Mouse (Mus musculus) mature B cell (primary cell): ENCODE measurements around the gene Birc3.

Experiments used
- in situ Hi-C: fragments of 300-500 bp; cut with MboI; formaldehyde crosslinking; loops from 2 replicates; pipeline ENCODE4 v1.14.3; 2019

Gene Birc3

GRCm38 (mm10) chr9:7872775-7873439 is at the start of gene Birc3:
Birc3 (minus strand) TSS chr9:7873186.
- in situ Hi-C loops, result loop anchor here (25.0 kb wide), 1 partner anchor 686 kb away; the partner anchor contains the start of genes Dcun1d5 and Dync2h1

GRCm38 (mm10) chr9:7914925-7915324 is 41.9 kb upstream of the Birc3 start:
- in situ Hi-C loops, result no loop called here

- in situ Hi-C loops, result no loop called here
Measured at GRCm38 (mm10) chr9:7914487-7914886, 41.5 kb upstream of the Birc3 start.

GRCm38 (mm10) chr9:7913953-7914352 is 41.0 kb upstream of the Birc3 start:
- in situ Hi-C loops, result no loop called here

GRCm38 (mm10) chr9:7907351-7907985 is 34.5 kb upstream of the Birc3 start:
- in situ Hi-C loops, result no loop called here

- in situ Hi-C loops, result no loop called here
Measured at GRCm38 (mm10) chr9:7906564-7906963, 33.6 kb upstream of the Birc3 start.

GRCm38 (mm10) chr9:7903825-7904224 is 30.8 kb upstream of the Birc3 start:
- in situ Hi-C loops, result no loop called here

- in situ Hi-C loops, result no loop called here
Measured at GRCm38 (mm10) chr9:7903262-7903661, 30.3 kb upstream of the Birc3 start.

GRCm38 (mm10) chr9:7902311-7902710 is 29.3 kb upstream of the Birc3 start:
- in situ Hi-C loops, result no loop called here

GRCm38 (mm10) chr9:7900965-7901364 is 28.0 kb upstream of the Birc3 start:
- in situ Hi-C loops, result no loop called here

- in situ Hi-C loops, result loop anchor here (10.0 kb wide), 2 partner anchors 183 to 293 kb away; no protein-coding TSS in a partner anchor
Measured at GRCm38 (mm10) chr9:7897502-7897901, 24.5 kb upstream of the Birc3 start.

GRCm38 (mm10) chr9:7891796-7892195 is 18.8 kb upstream of the Birc3 start:
- in situ Hi-C loops, result loop anchor here (10.0 kb wide), 2 partner anchors 177 to 287 kb away; no protein-coding TSS in a partner anchor

- in situ Hi-C loops, result loop anchor here (10.0 kb wide), 2 partner anchors 176 to 286 kb away; no protein-coding TSS in a partner anchor
Measured at GRCm38 (mm10) chr9:7891177-7891576, 18.2 kb upstream of the Birc3 start.

- in situ Hi-C loops, result no loop called here
Measured at GRCm38 (mm10) chr9:7884346-7884745, 11.4 kb upstream of the Birc3 start.

- in situ Hi-C loops, result no loop called here
Measured at GRCm38 (mm10) chr9:7882304-7882865, 9.4 kb upstream of the Birc3 start.

- in situ Hi-C loops, result loop anchor here (25.0 kb wide), 1 partner anchor 686 kb away; the partner anchor contains the start of genes Dcun1d5 and Dync2h1
Measured at GRCm38 (mm10) chr9:7873511-7874211, 675 bp upstream of the Birc3 start.

GRCm38 (mm10) chr9:7872044-7872774 is 777 bp downstream of the Birc3 start:
- in situ Hi-C loops, result loop anchor here (25.0 kb wide), 1 partner anchor 685 kb away; the partner anchor contains the start of genes Dcun1d5 and Dync2h1

- in situ Hi-C loops, result loop anchor here (25.0 kb wide), 1 partner anchor 684 kb away; the partner anchor contains the start of genes Dcun1d5 and Dync2h1
Measured at GRCm38 (mm10) chr9:7871316-7872043, 1.5 kb downstream of the Birc3 start.

- in situ Hi-C loops, result loop anchor here (25.0 kb wide), 1 partner anchor 683 kb away; the partner anchor contains the start of genes Dcun1d5 and Dync2h1
Measured at GRCm38 (mm10) chr9:7870556-7871315, 2.2 kb downstream of the Birc3 start.
